Mouse (Mus musculus): Measurements from ENCODE around the gene Syce2.
"Not testable (repeated sequence)": the region's sequence is repeated elsewhere in the genome, so short reads cannot be mapped to it uniquely, and the experiment has no call there.

Syce2 gene

DNA sequence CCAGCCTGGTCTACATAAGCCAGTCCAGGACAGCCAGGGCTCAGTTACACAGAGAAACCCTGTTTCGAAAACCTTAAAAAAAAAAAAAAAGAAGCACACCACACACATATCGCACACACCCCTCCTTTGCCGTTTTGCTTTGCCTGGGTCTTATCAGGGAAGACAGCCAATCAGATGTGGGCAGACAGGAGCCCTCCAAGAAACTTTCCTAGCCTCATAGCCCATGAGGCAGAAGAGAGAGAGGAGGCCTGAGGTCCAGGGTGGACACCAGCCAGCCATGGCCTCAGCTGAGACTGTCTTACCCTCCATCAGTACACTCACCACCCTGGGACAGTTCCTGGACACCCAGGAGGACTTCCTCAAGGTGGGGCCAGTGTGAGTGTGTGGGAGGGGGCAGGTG is 29.8 kb downstream of the Syce2 start, which contains the start of gene Klf1:
TSS of gene Klf1 (plus strand) at position 177 of the 400 bp plus-strand sequence.
- no peak for DNase-seq (ENCODE audit: low read depth, low spot score)

DNA sequence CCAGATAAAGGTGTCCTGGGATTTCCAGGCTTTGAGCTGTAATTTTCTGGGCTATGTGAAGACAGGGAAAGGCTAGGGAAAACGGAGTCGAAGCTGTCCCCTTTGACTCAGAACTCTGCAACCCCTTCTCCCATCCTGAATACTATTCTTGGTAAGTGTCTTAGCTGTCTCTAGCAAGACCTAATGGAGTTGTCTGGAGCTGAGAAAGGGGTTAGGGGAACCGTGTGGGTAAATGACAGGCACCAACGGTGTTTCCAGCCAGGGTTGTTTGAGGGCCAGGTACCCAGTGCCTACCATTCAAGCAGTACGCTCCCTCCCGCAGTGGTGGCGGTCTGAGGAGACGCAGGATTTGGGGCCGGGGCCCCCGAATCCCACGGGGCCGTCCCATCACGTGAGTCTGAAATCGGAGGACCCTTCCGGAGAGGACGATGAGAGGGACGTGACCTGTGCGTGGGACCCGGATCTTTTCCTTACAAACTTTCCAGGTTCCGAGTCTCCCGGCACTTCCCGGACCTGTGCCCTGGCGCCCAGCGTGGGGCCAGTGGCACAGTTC is 30.5 kb downstream of the Syce2 start:
- no peak for DNase-seq (ENCODE audit: low read depth, low spot score)

DNA sequence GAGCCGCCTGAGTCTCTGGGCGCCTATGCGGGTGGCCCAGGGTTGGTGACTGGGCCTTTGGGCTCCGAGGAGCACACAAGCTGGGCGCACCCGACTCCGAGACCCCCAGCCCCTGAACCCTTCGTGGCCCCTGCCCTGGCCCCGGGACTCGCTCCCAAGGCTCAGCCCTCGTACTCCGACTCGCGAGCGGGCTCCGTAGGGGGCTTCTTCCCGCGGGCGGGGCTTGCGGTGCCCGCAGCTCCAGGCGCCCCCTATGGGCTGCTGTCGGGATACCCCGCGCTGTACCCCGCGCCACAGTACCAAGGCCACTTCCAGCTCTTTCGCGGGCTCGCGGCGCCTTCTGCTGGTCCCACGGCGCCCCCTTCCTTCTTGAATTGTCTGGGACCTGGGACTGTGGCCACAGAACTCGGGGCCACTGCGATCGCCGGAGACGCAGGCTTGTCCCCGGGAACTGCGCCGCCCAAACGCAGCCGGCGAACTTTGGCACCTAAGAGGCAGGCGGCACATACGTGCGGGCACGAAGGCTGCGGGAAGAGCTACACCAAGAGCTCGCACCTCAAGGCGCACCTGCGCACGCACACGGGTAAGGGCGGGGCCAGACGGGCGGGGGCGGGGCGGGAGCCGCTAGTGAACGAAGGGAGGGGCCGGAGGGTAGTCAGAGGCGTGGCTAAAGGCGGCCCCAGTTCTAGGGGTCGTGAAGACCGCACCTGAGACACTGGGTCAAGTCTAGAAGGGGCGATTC is 31.2 kb downstream of the Syce2 start:
- DNase-seq (ENCODE audit: low read depth, low spot score): peak; percentile 97

DNA sequence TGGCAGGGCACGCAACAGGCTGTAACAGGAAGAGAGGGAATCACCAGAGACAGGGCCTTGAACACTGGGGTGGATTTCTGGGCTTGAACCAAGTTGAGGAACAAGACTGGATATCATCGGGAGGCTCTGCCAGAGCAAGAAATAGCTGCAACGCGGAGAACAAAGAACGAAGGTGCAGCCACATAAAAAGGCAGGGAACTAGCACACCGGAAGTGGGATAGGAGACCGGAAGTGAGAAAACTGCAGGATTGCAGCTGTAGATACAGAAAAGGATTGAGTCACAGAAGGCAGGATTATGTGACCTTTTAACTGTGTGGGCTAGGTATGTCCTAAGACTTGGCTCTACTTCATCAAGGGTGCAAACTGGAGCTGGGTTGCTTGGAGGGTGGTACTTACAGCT is 32.4 kb downstream of the Syce2 start:
- no peak for DNase-seq (ENCODE audit: low read depth, low spot score)

DNA sequence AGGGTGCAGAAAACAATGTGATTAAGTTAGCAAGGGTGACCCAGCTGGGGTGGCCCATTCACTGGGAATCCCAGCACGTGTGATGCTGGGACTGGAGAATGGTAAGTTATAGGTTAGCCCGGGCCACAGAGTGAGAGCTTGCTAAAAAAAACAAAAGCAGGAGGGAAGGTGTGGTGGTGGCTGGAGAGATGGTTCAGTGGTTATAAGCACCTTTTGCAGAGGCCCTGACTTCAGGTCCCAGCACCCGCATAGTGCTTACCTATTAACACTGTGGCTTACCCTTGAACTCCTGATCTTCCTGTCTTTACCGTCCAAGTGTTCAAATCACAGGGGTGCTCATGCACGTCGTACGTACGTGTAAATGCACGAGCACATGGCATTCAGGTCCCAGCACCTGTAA is 35.1 kb downstream of the Syce2 start:
- no peak for DNase-seq (ENCODE audit: low read depth, low spot score)

DNA sequence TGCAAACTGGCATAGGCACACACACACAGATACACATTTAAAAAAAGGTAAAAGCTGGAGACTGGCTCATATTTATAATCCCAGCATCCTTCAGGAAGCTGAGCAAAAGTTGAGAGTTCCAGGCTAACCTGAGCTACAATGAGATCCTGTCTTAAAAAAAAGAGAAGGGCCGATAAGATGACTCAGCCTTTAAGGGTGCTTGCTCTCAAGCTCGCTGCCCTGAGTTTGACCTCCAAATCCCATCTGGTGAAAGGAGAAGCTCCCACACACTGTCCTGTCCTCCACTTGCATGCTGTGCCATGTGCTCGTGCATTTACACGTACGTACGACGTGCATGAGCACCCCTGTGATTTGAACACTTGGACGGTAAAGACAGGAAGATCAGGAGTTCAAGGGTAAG is 35.6 kb downstream of the Syce2 start:
- peak; percentile 26 for DNase-seq (ENCODE audit: low read depth, low spot score)

DNA sequence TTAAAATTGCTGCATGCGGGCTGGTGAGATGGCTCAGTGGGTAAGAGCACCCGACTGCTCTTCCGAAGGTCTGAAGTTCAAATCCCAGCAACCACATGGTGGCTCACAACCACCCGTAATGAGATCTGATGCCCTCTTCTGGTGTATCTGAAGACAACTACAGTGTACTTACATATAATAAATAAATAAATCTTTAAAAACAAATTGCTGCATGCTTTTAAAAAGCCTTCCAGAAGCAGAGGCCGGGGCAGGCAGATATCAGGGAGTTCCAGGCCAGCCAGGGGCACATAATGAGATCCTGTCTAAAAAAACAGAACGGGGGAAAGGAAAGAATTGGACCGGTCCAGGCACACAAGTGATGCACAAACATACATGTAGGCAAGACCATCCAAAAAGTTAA is 36.1 kb downstream of the Syce2 start:
- not testable (repeated sequence) for DNase-seq (ENCODE audit: low read depth, low spot score)

DNA sequence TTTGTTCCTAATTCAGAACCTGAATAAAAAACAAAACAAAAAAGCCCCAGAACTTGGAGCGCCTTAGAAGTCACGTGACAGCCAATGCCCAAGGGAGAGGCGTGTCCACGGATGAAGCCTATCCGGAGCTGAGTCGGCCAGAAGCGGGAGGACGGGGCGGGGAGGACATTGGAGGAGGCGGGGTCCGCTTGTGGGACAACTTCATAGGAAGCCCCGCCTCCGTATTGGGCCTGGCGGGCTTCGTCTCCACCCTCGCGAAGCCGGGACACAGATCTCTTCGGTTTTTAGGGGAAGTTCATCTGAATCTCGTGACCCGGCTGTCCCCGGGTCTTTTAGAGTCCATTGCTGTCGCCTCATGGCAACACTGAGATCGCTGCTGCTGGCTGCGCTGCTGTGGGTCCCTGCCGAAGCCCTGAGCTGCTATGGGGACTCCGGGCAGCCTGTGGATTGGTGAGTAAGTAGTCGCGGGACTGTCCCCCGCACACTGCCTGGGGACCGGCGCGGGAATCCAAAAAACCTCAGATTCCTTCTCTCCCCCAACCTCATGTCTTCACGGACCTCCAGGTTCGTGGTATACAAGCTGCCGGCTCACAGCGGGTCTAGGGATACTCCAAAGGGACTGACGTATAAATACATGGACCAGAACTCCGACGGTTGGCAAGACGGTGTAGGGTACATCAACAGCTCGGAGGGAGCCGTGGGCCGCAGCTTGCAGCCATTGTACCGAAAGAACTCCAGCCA is 36.7 kb downstream of the Syce2 start, which contains the start of gene Dnase2a:
TSS of gene Dnase2a (plus strand) at position 140 of the 741 bp plus-strand sequence.
- DNase-seq (ENCODE audit: low read depth, low spot score): peak; percentile 100

DNA sequence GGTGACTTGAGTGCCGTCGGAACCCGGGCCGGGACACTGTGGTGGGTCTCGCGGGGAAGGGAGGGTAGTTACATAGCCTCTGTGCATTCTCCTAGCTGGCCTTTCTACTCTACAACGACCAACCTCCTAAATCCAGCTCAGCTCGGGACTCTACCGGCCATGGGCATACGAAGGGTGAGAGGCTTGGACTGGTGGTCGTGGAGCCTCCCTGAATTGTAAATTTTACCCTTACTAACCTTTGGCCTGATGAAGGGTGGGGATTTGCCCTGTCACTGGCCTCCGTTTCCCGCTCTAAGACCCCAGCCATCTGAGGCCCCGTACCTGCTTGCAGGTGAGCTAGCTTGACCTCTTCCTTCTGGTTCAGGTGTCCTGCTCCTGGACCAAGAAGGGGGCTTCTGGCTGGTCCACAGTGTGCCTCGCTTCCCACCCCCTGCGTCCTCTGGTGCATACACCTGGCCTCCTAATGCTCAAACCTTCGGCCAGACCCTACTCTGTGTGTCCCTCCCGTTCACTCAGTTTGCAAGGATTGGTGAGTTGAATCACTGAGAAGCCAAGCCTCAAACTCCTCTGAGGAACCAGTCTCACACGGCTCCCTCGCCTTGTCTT is 37.4 kb downstream of the Syce2 start:
- peak; percentile 34 for DNase-seq (ENCODE audit: low read depth, low spot score)

DNA sequence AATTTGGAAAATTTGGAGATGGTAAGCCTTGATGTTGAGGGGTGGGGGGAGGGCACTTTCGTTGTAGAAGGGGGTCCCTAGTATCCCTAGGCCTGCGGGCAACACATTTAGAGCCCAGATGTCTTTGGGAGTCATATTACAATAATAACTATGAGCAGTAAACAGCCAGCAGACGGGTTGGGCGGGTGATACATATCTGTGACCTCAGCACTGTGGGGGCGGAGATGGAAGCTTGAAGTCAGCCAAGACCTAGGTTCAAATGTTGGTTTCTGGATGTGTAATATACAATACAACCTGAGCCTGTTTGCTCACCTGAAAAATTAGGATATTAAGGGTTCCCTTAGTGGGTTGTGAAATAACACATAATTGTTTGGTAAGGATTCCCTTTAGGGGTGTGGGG is 38.0 kb downstream of the Syce2 start:
- peak; percentile 23 for DNase-seq (ENCODE audit: low read depth, low spot score)

DNA sequence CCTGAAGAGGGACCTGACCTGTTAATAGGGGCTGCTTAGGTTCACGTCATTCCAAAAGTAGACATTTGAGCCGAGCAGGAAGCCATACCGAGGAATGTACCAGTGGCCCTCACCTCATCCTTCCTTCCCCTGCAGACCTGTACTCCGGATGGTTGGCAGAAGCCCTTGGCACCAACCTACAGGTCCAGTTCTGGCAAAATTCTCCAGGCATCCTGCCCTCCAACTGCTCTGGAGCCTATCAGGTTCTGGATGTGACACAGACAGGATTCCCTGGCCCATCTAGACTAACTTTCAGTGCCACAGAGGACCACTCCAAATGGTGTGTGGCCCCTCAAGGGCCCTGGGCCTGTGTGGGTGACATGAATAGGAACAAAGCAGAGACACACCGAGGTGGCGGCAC is 38.6 kb downstream of the Syce2 start:
- no peak for DNase-seq (ENCODE audit: low read depth, low spot score)

DNA sequence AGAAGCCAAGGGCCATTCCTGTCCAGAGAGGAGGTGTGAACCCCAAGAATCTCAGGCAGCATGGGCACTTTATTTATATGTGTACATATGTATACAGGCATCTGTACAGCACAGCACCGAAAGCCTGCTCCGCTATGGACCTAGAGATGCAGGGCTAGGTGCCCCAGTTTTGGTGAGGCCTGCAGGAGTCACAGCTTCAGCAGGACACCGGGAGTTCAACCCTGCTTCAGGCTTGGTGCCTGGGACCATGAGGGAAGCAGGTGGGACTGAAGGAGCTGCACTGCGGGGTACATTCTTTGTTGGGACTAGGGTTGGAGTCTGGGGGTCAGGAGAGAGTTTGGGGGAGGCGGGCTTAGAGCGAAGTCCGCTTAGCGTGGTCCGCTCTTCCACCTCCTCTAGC is 39.9 kb downstream of the Syce2 start:
- DNase-seq (ENCODE audit: low read depth, low spot score): no peak

DNA sequence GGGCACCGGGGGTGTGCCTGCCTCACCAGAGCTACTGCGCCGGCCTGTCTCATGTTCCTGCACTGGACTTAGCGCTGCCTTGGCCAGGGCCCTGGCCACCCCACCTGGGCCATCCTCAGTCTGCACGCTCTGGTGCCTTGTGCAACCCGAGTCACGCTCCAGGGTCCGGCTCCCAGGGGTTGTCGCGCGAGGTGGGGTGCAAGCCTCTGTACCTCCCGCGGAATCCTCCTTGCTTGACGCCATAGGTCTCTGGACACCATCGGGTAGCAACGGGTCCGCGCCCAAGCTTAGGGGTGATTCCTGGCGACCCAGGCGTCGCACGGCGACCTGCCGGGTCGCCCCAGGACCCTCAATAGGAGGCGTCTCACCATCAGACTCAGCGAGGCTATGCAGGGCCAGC is 40.5 kb downstream of the Syce2 start:
- DNase-seq (ENCODE audit: low read depth, low spot score): no peak

DNA sequence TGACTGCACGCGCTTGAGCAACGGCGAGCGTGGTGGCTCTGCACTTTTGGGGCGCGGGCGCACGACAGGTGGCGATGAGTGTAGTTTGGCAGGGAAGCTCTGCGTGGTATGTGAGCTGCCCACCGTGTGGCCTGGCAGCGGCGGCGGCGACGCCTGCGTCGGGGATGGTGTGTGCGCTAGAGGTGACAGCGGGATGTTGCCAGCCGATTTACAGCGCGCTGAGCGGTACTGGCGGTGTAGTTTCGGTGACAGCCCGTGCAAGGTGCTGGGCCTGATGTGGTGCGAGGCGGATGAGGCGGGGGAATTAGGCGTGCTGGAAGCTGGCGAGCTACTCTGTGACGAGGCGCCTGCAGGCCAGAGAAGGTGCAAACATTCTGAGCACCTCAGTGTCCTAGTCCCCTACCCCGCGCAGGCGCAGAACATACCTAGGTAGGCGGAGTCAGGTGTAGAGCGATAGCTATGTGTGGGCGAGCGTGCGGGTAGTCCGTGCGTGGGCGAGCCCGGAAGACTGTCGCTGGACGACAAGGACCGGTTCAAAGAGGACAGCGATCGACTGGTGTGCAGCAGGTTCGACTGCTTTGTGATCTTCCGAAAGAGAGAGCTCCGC is 41.1 kb downstream of the Syce2 start:
- peak; percentile 95 for DNase-seq (ENCODE audit: low read depth, low spot score)

DNA sequence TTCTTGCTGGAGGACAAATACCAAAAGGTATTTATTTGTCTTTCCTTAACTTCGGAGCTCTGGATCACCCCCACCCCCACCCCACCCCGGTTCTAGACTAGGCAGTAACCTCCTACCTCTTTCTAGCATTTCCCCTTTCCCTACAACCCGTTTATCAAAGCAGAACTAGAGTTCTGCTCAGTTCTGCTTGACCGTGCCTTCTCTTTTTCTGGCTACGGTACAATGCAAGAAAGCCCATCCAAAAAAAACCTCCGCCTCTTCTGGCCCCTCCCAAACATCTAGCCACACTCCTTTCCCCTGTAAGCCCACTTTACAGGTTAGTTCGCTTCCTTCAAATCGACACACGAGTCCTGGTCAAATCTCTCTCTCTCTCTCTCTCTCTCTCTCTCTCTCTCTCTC is 41.6 kb downstream of the Syce2 start:
- no peak for DNase-seq (ENCODE audit: low read depth, low spot score)

DNA sequence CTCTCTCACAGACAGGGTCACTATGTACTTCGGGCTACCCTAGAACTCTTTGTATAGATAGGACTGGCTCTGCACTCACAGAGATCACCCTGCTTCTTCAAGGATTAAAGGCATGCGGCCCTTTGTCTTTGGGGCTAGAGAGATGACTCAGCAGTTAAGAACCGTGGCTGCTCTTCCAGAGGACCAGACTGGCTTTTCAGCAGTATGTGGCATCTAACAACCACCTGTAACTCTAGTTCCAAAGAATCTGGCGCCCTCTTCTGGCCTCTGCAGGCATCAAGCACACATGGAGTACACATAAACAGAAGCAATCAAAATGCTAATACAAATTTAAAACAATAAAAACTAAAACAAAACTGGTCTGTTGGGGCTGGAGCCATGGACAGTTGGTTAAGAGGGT is 42.0 kb downstream of the Syce2 start:
- peak; percentile 91 for DNase-seq (ENCODE audit: low read depth, low spot score)

DNA sequence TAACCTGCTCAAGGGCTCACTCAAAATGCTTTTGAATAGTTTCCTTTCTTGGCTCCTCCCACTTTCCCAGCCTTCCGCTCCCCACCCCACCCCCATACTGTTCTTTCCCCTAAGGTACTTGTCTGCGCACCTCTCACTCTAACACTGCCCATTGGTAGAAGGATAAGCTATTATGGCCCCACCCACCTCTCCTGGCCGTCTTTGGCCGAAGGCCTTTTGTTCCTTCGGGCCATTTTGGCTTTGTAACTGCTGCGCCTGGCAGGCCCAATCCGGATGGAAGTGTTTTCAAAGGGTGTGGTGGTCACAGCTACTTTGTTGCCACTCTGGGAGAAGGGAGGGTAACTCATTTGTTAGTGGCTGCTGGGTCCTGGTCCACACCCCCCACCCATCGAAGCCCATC is 43.4 kb downstream of the Syce2 start:
- DNase-seq (ENCODE audit: low read depth, low spot score): no peak

DNA sequence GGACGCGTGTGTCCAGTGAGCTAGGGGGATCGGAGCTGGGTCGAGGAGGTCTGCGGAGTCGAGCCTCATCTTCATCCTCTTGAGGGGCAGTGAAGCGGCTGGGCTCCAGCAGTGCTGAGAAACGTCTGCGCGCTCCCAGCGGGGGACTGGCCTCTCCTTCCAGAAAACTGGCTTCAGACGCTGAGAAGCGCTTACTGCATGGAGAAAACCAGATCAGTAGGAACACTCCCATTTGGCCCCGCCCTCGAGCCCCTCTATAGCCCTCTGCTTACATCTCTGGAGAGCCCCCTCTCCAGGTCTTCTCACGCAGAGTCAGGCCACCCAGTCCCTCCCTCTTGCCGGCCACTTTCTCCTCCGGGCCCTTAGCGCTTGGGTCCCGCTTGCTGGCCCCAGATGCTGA is 45.9 kb downstream of the Syce2 start:
- no peak for DNase-seq (ENCODE audit: low read depth, low spot score)

DNA sequence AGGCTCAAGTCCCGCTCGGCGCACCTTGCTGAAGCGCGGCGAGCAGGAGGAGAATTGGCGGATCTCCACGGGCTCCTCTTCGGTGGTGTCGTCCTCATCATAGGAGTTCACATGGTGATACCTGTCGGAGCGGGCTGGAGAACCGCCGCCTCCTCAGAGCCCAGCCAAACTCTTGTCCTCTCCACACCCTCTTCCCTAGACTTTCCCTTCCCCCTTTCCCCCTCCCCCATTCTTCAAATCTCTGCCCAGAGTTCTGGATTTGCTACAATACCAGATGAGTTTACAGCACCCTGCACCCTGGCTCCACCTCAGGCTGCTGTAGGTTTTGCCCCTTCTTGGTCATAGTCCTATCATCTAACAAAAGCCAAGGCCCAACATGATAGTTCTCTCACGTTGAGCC is 46.7 kb downstream of the Syce2 start:
- DNase-seq (ENCODE audit: low read depth, low spot score): no peak

DNA sequence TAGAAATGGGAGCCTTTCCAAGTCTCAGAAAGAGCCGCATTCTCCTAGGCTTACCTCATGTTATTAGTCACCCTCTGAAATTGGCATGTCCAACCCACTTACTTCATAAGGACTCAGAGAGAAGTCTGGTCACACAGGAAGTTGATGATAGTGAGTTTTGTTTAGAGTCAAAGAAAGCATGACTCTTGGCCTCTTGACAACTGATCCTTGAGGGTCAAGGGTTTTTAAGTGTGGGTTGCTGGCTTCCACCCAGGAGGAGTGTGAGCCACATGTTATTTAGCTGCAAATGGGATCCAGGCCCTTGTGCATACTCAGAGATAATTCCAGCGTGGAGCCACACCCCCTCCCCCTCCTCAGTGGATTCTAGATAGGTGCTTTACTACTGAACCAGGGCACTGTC is 49.7 kb downstream of the Syce2 start:
- no peak for DNase-seq (ENCODE audit: low read depth, low spot score)

DNA sequence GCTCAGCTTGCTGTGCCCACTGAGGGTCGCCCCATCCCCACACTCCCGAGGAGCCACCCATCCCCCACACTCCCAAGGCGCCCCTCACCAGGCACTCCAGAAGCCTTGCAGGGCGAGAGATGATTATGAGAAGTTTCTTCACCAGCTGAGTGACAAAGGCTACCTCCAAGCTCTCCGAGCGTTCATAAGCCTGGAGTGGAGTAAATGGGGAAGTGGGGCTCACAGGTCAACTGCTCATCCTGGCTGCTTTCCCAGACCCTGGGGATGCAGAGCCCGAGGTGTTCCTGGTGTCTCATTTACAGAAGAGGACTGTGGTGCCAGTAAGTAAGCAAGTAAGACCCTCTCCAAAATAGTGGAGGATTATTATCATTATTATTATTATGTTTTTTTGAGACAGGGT is 53.6 kb downstream of the Syce2 start:
- no peak for DNase-seq (ENCODE audit: low read depth, low spot score)

DNA sequence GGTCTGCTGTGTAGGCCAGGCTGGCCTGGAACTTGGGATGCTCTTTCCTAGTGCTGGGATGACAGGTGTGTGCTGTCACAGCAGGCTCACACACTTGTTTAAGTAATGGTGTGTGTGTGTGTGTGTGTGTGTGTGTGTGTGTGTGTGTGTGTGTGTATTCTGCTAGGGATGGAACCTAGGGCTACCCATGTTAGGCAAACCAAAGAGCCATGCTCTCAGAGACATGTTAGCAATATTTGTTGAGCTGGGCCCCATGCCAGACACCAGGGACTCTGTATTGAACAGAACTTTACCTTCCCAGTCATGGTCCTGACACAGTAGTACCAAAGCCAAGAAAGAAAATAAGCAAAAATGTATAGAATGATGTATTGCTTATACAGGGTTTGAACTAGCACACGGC is 55.6 kb downstream of the Syce2 start:
- no peak for DNase-seq (ENCODE audit: low read depth, low spot score)
